Mouse (Mus musculus) myocyte (in vitro differentiated cells): ENCODE data around the gene Ppp1r13b. TPM values are rescaled to one million over a fixed set of nuclear protein-coding genes. Genes with fewer than 3 reads are reported as not detected.
A peak's percentile ranks its signal among the peaks of the same experiment; 100 is the strongest.

Experiments used
- H3K27me3 ChIP-seq: one replicate; pipeline ENCODE4 v1.6.1; 2011; ENCODE audit not compliant: control insufficient read depth, insufficient read depth, insufficient read length
- H3K36me3 ChIP-seq: one replicate; pipeline ENCODE4 v1.6.1; 2011; ENCODE audit not compliant: control insufficient read depth, insufficient read depth
- H3K4me2 ChIP-seq: one replicate; pipeline ENCODE4 v1.6.1; 2011; ENCODE audit warnings: low read depth, control low read depth
- H3K4me3 ChIP-seq: one replicate; pipeline ENCODE4 v1.5.1; 2011; ENCODE audit warnings: mild to moderate bottlenecking, control low read depth, moderate library complexity
- H3K79me2 ChIP-seq: one replicate; pipeline ENCODE4 v1.6.1; 2011; ENCODE audit not compliant: control insufficient read depth, insufficient read depth
- H3ac ChIP-seq: one replicate; pipeline ENCODE4 v1.6.1; 2011; ENCODE audit not compliant: control insufficient read depth, insufficient read length
- CEBPB ChIP-seq: IDR thresholded peaks from 2 replicates; pipeline ENCODE4 v1.6.1; 2011; ENCODE audit warnings: mild to moderate bottlenecking, moderate library complexity; ENCODE audit not compliant: poor library complexity, insufficient read depth, severe bottlenecking
- E2F4 ChIP-seq: IDR thresholded peaks from one replicate; pipeline ENCODE4 v1.6.1; 2011; ENCODE audit warnings: mild to moderate bottlenecking, control low read depth, moderate library complexity; ENCODE audit not compliant: insufficient read depth
- MAX ChIP-seq: IDR thresholded peaks from one replicate; pipeline ENCODE4 v1.6.1; 2011; ENCODE audit warnings: low read depth, mild to moderate bottlenecking, control low read depth
- MYOD1 ChIP-seq, 3 experiments: IDR thresholded peaks; one replicate each; pipeline ENCODE4 v1.6.1; 2011; ENCODE audit warnings: control low read depth in 2 of 3, low read depth in 2 of 3, mild to moderate bottlenecking in 2 of 3, moderate library complexity in 1 of 3; ENCODE audit not compliant: insufficient read length in 2 of 3, control insufficient read depth in 1 of 3
- MYOG ChIP-seq, 3 experiments: IDR thresholded peaks; one replicate each; pipeline ENCODE4 v1.6.1; 2011; ENCODE audit warnings: control low read depth in 2 of 3, low read depth in 2 of 3, mild to moderate bottlenecking in 2 of 3; ENCODE audit not compliant: insufficient read length in 2 of 3, control insufficient read depth in 1 of 3, insufficient read depth in 1 of 3
- POLR2A ChIP-seq: IDR thresholded peaks from one replicate; pipeline ENCODE4 v1.6.1; 2011; ENCODE audit warnings: low read depth, mild to moderate bottlenecking, control low read depth, moderate library complexity; ENCODE audit not compliant: insufficient read length
- POLR2AphosphoS2 ChIP-seq: IDR thresholded peaks from one replicate; pipeline ENCODE4 v1.6.1; 2011; ENCODE audit warnings: low read depth, control low read depth; ENCODE audit not compliant: insufficient read length
- REST ChIP-seq: IDR thresholded peaks from one replicate; pipeline ENCODE4 v1.6.1; 2011; ENCODE audit warnings: mild to moderate bottlenecking, control low read depth, moderate library complexity; ENCODE audit not compliant: insufficient read depth, insufficient read length
- SRF ChIP-seq: IDR thresholded peaks from one replicate; pipeline ENCODE4 v1.6.1; 2011; ENCODE audit warnings: low read depth; ENCODE audit not compliant: control insufficient read depth, insufficient read length
- TCF12 ChIP-seq: IDR thresholded peaks from one replicate; pipeline ENCODE4 v1.6.1; 2011; ENCODE audit warnings: mild to moderate bottlenecking, control low read depth; ENCODE audit not compliant: poor library complexity, insufficient read depth, severe bottlenecking
- TCF3 ChIP-seq: IDR thresholded peaks from one replicate; pipeline ENCODE4 v1.6.1; 2011; ENCODE audit warnings: low read depth, control low read depth; ENCODE audit not compliant: insufficient read length
- USF1 ChIP-seq: IDR thresholded peaks from one replicate; pipeline ENCODE4 v1.6.1; 2011; ENCODE audit warnings: low read depth, mild to moderate bottlenecking, control low read depth, moderate library complexity
- polyA plus RNA-seq: library from polyadenylated mRNA; unstranded; fragments of >200 nt; fragmentation: generic; extraction: Trizol; gene quantifications from one replicate; pipeline ENCODE4 v1.2.1, GENCODE M21; 2012; ENCODE audit warnings: missing spikeins

Gene Ppp1r13b
- polyA plus RNA-seq, 1 experiment: 7.4 TPM

DNA sequence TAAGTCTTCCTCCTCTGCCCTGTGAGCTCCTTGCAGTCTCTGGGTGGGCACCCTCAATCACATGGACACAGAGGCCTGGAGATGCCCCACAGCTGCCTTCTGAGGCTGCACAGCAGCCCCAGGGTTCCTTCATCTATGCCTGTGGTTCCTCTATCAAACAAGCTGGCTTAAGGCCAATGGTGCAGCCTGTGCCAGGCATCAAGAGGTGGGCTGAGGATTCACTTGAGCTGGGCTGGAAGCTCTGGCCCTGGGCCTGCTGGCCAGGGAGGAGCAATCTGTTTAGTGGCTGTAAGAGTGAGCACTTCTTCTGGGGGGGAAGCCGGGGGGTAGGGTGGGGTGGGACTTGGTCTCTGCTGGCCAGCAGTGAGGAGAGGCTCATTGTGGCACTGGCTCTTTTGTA is 19.4 kb upstream of the Ppp1r13b start:
- Histone ChIP-seq H3ac (no peak overlapping the region), H3K27me3 (no peaks in the 10 kb centered on the region), H3K79me2 (no peaks in the 10 kb centered on the region), H3K36me3 (no peaks in the 10 kb centered on the region), H3K4me2 (no peak overlapping the region), H3K4me3 (no peak overlapping the region)
- TF ChIP-seq MAX (no peak), MYOG (IDR thresholded peaks at IDR 0.05; ENCODE audit: control insufficient read depth in 1 of 3, insufficient read depth in 1 of 3, insufficient read length in 2 of 3, low read depth in 2 of 3) (no peak), MYOD1 (IDR thresholded peaks at IDR 0.05; ENCODE audit: control insufficient read depth in 1 of 3, insufficient read length in 2 of 3, low read depth in 2 of 3) (no peak), E2F4 (no peak), TCF3 (no peak), REST (no peak)

DNA sequence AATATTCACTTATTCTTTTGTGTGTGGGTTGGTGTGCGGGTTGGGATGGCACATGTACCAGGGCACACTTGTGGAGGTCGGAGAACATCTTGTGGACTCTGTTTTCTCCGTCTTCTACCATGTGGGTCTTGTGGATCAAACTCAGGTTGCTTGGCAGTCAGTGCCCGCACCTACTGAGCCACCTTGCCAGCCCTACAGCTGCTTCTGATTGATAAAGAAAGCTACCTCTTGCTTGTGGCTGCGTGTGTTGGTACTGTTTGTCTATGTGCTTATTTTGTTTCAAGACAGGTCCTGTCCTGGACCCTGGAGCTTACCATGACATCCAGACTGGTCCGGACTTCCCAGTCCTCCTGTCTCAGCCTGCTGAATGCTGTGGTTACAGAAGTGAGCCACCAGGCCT is 15.2 kb upstream of the Ppp1r13b start:
- Histone ChIP-seq H3K79me2 (no peaks in the 10 kb centered on the region), H3K36me3 (no peaks in the 10 kb centered on the region), H3ac (no peak overlapping the region), H3K4me3 (no peak overlapping the region), H3K27me3 (no peaks in the 10 kb centered on the region), H3K4me2 (no peak overlapping the region)
- no peak for TF ChIP-seq POLR2A
- TF ChIP-seq CEBPB: no peak
- TF ChIP-seq MAX: no peak
- no peak for TF ChIP-seq USF1
- no peak for TF ChIP-seq SRF
- TF ChIP-seq MYOG (IDR thresholded peaks at IDR 0.05; ENCODE audit: control insufficient read depth in 1 of 3, insufficient read depth in 1 of 3, insufficient read length in 2 of 3, low read depth in 2 of 3): no peak
- TF ChIP-seq TCF3: no peak
- no peak for TF ChIP-seq TCF12
- no peak for TF ChIP-seq E2F4
- TF ChIP-seq POLR2AphosphoS2: no peak
- TF ChIP-seq REST: no peak
- TF ChIP-seq MYOD1 (IDR thresholded peaks at IDR 0.05; ENCODE audit: control insufficient read depth in 1 of 3, insufficient read length in 2 of 3, low read depth in 2 of 3): no peak

DNA sequence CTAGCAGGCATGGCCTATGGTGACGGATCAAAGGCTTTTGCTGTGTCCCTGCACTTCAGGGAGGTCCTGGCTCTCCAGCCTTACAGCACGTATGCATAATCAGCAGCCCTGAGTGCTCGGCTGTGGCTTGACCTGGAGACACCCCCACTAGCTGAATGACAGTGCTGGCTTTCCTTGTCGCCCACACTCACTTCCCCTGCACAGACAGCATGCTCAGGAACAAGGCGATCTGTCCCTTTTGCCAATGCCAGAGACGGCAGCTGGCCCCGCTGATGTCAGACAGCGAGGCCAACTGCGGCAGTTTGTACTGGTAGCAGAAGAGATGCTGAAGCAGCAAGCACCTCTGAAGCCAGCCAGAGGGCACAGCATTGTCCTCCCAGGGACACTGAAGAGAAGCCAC is 12.1 kb upstream of the Ppp1r13b start:
- Histone ChIP-seq H3K27me3 (no peaks in the 10 kb centered on the region), H3K36me3 (no peaks in the 10 kb centered on the region), H3K79me2 (no peaks in the 10 kb centered on the region), H3K4me3 (no peak overlapping the region), H3K4me2 (no peak overlapping the region), H3ac (no peak overlapping the region)
- TF ChIP-seq MYOG (IDR thresholded peaks at IDR 0.05; ENCODE audit: control insufficient read depth in 1 of 3, insufficient read depth in 1 of 3, insufficient read length in 2 of 3, low read depth in 2 of 3): peak in 1 of 3 experiments; percentile 52
- no peak for TF ChIP-seq E2F4
- TF ChIP-seq MYOD1 (IDR thresholded peaks at IDR 0.05; ENCODE audit: control insufficient read depth in 1 of 3, insufficient read length in 2 of 3, low read depth in 2 of 3): peak in 1 of 3 experiments; percentile 62

DNA sequence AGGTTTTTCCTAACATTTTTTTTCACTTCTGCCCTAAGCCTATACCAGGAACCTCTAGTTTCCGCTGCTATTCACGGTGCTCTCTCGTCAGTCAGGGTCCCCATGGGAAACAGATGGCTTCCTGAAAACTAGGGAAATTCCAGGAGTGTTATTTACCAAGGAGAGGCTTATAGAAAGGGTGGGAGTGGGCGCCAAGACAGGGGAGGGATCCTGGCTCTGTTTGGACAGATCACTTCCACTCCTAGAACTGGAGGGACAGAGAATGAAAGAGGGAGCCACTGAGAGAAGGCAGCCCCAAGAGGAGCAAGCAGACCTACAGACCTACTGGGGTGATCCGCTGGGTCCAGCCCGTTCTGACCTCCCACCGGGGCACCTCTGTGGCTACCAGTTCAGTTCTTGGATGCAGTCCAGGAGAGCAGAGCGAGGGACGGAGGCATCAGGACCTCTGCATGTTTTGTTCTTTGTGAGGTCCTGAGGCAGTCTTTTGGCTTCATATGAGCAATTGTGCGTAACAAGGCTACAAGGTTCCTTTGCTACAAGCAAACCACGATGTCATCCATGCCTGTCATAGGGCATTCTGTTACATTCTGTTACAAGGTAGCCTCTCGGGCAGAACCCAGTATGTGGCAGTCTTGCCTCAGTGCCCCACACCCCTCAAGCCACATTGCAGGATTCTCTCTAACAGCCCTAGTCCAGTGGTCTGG is 8.8 kb upstream of the Ppp1r13b start:
- Histone ChIP-seq H3K4me2 (no peak overlapping the region), H3K27me3 (no peaks in the 10 kb centered on the region), H3K4me3 (no peak overlapping the region), H3K36me3 (no peaks in the 10 kb centered on the region), H3K79me2 (no peaks in the 10 kb centered on the region), H3ac (no peak overlapping the region)
- TF ChIP-seq MYOG (IDR thresholded peaks at IDR 0.05; ENCODE audit: control insufficient read depth in 1 of 3, insufficient read depth in 1 of 3, insufficient read length in 2 of 3, low read depth in 2 of 3): no peak
- TF ChIP-seq USF1: no peak
- TF ChIP-seq E2F4: no peak
- TF ChIP-seq SRF: no peak
- no peak for TF ChIP-seq TCF3
- TF ChIP-seq POLR2A: no peak
- TF ChIP-seq CEBPB: no peak
- no peak for TF ChIP-seq REST
- no peak for TF ChIP-seq TCF12
- TF ChIP-seq MYOD1 (IDR thresholded peaks at IDR 0.05; ENCODE audit: control insufficient read depth in 1 of 3, insufficient read length in 2 of 3, low read depth in 2 of 3): no peak
- no peak for TF ChIP-seq MAX
- TF ChIP-seq POLR2AphosphoS2: no peak

DNA sequence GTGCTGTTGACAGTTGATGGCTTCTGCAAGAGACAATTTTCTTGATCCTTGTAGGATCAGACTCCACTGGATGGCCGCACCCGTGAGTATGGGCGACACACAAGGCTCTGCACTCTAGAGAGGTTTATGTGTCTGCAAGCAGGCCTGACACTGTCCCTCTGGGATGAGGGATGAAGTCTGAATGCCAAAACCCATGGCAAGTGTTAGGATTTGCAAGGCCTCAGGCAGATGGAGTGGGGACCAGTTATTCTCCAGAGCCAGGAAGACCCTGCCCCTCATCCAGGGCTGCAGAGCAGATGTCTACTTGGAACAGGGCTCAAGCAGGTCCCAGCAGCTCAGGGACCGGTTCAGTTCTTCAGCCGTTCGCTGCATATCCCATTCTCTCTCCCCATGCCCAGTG is 7.9 kb upstream of the Ppp1r13b start:
- Histone ChIP-seq H3K27me3 (no peaks in the 10 kb centered on the region), H3K4me2 (no peak overlapping the region), H3ac (no peak overlapping the region), H3K79me2 (no peaks in the 10 kb centered on the region), H3K4me3 (no peak overlapping the region), H3K36me3 (no peaks in the 10 kb centered on the region)
- TF ChIP-seq MYOG (IDR thresholded peaks at IDR 0.05; ENCODE audit: control insufficient read depth in 1 of 3, insufficient read depth in 1 of 3, insufficient read length in 2 of 3, low read depth in 2 of 3) (no peak), MAX (no peak), REST (no peak), SRF (no peak), MYOD1 (IDR thresholded peaks at IDR 0.05; ENCODE audit: control insufficient read depth in 1 of 3, insufficient read length in 2 of 3, low read depth in 2 of 3) (no peak), E2F4 (no peak), TCF3 (no peak), POLR2AphosphoS2 (no peak), TCF12 (no peak), POLR2A (no peak), CEBPB (no peak)
